Mouse (Mus musculus) left cerebral cortex, adult 9 months (tissue): ENCODE data around the gene Cmtm7.

Experiments
- DNase-seq, 2 experiments: peaks; one replicate each; pipeline ENCODE4 v3.0.0; 2022; ENCODE audit warnings: low spot score in 2 of 2

Gene Cmtm7

DNA sequence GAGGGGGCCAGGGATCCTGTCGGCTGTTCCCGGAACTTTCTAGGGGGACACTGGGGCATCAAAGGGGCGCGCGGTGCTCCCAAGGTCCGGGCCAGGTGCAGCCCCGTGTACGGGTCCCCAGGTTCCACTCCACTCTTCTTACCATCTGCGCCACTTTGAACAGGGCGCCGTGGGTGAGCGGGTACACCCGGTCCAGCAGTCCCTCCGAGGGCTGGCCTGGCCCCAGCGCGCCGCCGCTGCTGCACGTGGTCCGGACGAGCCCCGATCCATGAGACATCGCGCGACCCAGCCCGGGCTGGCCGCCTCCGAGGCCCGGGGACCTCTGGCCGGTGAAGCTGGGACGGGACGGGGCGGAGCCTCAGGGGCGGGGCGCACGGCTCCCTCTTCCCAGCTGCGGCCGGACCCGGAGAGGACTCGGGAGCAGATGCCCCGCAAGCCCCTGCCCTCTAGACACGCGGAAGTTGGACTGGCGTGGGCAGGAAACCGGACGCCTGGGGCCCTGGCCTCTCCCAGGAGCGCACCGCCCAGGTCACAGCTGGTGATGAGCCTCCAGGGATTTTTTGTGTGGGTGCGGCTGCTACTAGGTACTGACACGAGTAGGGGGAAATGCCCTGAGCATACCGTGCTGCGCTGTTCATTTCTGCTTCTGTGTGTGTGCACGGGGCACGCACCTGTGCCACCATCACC lies at the start of gene Cmtm7:
TSS of gene Cmtm7 (minus strand) at position 331 of the 687 bp plus-strand sequence.
- DNase-seq: no peak

DNA sequence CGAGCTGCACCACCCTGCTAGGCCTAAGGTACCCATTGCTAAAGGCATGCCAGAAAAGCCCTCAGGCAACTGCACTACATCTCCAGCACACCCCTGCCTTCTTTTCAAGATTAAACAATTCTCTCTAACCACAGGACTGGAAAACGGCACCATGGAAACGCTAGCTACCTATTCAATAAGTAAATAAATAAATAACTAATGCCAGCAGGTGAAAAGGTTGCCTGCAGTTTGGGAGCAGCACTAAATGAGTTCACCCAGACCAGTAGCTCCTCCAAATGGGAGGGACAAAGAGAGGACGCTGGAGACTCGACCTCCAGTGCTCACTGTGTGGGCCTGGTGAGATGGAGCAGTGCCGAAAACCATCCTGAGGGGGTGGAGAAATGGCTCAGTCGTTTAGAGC lies 48.7 kb upstream of the Cmtm7 start:
- no peak for DNase-seq

DNA sequence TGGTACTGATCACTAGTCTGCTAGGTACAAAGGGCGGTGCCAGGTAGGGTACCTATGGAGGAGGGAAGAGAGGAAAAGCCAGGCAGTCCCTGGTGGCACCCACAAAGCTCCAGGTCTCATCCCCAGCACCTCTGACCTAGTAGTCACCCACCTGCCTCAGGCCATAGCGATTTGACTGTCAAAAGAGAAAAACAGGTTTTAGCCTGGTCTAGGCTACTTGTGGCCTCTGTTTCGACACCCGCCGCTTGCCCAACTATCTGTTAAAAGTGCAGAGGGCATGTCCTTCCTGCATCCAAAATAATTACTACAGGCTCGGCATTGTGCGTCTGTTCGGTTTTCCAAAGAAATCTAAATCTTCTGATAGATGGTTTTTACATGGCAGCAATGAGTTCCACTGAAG lies 48.0 kb upstream of the Cmtm7 start:
- no peak for DNase-seq

DNA sequence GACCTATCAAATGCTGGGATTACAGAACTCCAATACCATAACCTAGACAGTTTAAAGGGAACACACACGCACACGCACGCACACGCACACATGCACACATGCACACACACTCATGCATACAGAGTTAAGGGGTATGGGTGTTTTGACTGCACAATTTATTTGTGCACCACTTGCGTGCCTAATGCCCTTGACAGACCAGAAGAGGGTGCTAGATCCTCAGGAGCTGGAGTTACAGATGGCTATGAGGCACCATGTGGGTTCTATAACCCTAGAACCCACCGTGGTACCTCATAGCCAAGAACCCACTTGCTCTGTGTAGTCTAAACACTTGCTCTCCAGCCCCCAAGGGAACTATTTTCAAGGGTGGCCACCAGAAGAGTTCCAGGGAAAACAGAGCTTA lies 46.7 kb upstream of the Cmtm7 start:
- no peak for DNase-seq

DNA sequence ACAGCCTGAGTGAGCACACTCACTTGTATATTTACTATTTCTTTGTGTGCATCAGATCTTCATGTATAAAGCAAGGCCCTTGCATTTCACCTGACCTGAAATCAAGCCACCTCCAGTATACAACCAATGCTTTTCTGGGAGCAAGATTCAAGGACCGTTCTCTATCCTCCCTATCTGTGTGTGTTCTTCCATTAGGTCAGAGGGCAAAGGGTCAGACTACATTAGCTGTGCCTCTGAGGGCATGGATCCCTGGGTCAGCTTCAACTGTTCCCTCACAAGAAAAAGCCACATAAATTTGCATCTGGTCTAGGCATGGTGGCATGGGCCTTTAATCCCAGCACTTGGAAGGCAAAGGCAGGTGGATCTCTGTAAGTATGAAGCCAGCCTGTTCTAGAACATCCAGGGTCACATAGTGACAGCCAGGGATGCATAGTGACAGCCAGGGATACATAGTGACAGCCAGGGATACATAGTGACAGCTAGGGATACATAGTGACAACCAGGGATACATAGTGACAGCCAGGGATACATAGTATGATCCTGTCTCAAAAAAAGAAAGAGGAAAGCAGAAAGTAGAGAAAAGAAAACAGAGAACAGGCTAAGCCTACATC lies 45.7 kb upstream of the Cmtm7 start:
- DNase-seq: no peak

DNA sequence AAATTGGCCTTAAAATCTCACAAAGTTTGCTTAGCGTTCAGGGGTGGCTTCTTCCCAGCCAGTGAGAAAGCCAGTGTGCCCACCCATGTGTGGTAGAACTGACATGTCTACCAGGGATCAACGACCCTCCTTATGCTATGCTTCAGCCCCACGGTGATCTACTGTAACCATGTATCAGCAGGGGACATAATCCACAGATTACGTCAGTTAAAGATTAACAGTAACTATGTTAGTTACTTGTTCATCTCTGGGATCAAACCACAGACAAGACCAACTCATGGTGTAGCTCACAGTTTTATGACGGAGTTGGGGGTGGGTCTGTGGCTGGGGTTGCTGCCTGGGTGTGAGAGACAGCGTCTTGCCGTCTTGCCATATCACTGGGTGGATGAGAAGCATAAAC lies 42.5 kb upstream of the Cmtm7 start:
- no peak for DNase-seq

DNA sequence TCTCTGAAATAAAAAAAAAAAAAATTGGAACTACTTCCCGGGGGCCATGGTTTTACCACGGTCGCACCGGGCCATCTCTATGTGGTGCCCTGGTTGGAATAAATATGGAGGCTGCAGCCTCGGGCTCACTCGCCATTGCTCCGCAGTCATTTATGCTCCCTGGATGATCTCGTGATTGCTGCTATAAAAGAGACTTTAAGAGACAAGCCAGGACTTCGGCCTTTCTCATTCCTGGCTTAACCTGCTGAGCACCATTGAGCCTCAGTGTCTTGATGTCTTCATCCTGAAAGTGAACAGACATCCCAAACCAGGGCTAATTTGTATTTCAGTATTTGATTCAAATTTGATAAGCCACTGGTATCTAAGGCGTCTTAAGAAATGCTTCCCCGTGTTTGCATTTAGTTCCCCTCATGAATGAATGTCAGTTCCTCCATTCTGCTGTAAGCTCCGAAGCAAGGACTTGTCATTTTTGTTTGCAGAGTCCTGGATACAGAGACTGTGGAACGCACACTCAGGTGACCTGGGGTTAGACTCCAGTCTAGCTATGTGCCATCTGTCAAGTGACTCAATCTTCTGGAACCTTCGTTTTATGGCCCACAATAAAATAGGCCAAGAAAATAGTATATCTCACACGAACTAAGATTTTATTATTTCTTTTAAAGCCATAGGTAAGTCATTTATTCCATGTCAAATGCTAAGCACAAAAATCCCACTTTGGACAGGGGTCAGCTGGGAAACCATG lies 40.1 kb upstream of the Cmtm7 start:
- DNase-seq: no peak

DNA sequence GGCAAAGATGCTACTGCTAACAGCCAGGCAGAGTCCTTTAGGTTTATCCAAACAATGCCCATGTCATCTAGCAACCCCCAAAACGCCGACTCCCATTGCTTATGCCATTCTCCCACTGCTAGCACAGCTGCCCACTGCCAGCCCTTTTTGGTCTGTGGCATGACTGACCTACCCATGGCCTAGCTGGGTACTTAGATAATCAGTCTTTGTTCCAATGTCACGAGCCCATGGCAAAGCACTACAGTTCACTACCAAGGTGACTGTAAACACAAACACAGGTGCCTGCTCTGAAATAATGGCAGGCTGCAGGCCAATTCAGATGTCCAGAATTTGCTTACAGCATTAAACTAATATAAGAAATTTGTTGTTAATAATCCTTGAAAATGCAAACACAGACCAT lies 37.3 kb upstream of the Cmtm7 start:
- no peak for DNase-seq

DNA sequence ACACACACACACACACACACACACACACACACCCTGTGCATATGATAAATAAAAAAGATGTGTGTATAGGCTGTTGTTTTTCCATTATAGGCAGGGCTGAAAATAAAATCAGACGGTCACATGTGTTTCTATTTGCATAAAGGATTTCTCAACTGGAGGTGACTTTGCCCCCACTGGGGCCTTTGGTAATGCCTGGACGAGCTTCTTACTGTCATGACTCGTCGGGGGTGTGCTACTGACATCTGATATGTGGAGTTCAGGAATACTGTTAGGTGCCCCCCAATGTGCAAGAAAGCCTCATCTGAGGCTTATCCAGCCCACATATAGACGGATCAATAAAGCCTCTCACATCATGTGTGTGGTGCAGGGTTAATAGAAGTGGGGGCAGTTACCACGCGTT lies 35.4 kb upstream of the Cmtm7 start:
- DNase-seq: no peak

DNA sequence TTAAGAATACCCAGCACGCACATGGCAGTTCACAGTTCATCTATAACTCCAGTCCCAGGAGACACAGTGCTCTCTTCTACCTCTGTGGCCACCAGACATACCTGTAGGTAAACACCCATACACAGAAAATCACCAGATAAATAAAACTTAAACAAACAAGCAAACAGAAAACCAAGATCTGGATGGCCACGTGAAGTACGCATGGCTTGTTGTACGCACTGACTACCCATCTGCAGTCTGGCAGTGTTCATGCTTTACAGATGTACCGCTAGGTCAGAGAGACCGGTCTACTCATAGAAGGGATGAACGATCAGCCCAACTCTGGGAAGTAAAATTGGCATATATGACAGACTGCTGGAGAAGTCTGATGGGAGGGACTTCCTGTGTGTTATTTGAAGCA lies 34.5 kb upstream of the Cmtm7 start:
- DNase-seq: no peak

DNA sequence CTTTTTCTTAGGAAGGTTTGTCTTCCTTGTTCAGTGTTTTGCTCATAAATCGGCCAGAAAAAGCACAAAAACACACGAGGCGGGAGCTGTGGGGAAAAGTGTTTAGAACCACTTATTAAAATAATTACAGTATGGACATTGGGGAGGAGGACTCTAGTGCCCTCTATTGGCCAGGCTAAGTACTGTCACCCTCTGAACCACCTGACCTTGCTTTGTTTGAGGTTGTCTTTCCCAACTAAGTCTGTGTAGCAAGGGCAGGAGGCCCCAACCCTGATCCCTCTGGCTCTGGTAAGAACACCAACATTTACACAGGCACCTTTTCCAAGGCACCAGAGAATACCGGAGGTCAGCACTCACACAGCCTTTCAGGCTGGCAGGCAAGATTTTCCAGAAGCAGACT lies 33.7 kb upstream of the Cmtm7 start:
- peak in 1 of 2 experiments; percentile 24 for DNase-seq

DNA sequence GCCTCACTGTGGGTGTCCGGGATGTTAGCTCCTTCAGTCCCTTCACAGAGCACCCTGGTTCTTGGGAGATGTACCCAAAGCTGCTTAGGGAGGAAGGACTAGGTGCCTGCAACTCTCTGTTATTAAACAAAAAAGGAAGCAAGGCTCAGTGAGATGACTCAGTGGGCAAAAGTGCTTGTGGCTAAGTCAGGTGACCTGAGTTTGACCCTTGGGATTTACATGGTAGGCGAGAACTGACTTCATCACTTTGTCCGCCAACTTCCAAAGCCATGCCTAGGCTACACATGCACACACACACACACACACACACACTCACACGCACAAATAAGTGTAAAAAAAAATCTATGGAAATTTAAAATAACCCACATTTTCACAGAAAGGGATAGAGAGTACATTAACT lies 30.3 kb upstream of the Cmtm7 start:
- DNase-seq: no peak

DNA sequence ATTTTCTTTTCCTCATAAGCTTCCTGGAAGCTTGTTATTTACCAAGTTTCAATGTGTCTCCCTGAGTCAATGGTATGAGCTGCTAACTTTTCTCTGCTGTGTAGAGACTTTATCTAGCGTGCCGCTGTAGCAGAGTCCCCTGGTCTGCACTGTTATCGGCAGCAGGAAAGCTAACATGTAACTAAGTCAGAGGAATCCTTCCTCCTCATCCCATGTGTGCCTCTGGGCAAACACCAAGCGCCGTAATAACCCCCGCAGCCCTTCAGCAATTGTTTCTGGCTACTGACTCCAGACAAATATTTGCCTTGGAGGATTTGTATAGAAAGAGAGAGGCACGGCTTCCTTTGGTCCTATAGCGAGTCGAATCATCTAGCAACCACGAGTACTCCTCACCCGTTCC lies 29.2 kb upstream of the Cmtm7 start:
- DNase-seq: no peak

DNA sequence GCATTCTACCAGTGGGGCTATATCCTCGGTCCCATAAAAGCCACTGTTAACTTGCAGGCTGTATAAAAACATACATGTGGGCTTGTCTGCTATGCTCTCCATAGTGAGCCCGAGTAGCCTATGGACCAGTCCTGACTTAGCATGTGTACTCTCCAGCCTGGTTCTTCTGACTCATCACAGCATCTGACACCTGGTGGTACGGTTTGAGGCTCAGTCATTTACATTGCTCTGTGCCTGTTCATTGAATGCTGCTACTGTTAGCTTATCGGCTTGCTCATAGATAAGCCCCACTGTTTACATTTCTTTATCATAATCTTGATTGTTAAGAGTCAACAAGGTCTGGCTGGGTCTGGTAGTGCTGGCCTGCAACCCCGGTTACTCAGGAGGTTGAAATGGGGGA lies 27.0 kb upstream of the Cmtm7 start:
- DNase-seq: no peak

DNA sequence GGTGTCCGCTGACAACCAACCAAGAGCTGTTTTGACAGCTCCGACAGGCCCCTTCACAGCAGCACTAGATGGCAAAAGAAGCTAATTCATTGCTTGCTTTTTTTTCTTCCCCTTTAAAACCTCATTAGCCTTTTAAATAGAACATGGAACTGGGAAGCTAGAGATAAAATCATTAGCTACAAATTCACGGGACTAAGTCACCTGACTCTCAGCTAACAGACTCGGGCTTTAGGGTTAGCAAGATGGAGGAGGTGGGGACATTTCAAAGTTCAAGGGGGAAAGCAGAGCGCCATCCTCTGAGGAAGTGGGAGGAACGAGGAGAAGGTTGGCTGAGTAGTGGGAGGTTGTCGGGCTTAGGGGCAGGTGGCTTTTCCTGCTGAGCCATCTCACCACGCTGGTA lies 25.6 kb upstream of the Cmtm7 start:
- DNase-seq: no peak

DNA sequence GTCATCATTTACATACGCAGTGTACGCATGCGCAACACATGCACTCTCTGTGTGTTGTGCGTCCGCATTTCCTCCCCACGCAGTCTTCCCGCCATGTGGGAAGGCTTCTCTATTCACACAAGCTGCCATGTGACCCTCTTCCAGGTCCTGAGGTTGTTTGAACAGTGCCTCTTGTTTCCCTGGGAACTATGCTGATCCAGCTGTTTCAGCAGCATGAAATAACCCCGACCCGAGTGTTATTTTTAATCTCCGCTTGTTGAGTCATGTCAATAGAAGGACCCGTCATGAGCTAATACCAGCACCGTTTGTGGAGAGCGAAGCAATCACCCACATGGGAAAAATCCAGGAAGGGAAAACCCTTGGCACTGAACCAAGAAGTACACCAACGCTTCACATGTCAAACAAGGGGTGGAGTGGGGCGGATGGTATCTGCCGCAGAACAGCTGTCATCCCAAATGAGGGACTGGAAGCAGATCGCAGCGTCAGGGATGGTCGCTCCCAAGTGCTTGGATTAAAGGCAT lies 23.6 kb upstream of the Cmtm7 start:
- peak; percentile 52 for DNase-seq

DNA sequence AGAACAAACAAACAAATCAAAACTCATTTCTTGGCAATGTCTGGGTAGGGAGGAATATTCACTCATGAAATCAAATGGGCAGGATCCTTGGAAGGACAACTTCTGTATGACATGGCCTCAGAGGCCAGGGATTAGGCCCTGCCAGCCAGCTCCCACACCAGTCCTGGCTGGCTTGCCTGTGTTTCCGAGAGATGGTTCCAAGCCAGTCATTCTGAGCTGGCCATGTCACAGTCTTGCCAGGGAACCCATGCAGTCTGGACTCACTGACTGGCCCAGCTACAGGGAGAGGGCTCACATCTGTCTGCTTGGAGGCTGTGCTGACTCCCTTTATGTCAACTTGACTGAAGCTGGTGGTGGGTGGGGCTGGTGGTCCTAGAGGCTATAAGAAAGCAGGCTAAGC lies 20.5 kb upstream of the Cmtm7 start:
- DNase-seq: no peak

DNA sequence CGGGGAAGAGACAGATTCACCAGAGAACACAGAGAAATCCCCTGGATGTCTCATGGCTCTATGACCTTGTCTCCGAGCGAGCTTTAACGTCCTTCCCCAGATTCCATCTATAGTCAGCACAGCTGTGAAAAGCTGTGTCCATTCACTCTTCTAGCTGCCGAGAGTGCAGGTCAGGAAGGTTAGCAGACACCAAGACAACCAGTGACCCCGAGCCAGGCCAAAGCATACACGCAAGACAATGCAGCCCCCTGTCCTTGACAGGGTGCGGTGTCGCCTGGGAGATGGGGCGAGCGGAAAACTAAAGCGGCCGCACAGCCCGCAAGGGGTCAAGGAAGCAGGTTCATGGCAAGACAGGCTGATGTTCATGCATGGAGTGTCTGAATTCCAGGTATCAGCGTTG lies 19.6 kb upstream of the Cmtm7 start:
- no peak for DNase-seq

DNA sequence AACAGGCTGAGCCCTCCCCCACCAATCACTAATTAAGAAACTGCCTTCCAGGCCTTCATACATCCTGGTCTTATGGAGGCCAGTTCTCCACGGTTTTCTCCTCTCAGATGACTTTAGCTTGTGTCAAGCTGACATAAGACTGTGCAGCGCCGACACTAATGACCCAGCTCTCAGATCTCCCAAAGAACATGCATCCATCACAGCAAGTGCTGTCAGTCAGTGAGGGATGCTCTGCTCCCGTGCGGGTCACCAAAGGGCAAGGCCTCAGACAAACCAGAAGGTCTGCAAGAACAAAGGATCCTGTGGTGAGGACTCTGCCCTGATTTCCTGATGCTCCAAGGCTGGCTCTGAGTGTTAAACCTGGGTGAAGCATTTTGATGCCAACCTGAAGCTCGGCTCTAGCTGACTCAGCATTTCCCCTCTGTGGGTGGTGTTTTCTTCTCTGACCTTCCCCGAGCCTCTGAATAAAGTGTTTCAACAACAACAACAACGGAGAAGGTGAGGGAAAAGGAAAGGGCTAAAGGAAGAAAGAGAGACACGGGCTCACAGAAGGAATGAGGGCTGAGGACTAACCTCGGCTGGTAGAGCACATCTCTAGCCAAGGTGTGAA lies 17.9 kb upstream of the Cmtm7 start:
- DNase-seq: no peak

DNA sequence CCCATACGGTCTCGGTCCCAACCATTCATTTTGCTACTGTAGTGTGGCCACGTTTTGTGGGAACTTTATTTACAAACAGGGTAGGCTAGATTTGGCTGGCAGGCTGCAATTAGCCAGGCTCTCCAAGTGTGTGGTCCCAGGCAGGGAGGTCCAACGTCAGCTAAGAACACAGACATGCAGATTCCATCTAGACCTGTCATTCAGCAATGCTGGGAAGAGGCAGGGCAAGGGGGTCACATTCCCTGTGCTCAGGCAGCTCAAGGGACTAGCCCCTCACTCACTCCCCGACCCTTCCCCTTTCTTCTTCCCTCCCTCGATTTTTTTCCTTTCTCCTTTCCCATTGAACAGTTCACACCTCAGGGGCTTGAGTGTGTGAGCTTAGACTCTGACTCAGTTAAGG lies 17.2 kb upstream of the Cmtm7 start:
- no peak for DNase-seq

DNA sequence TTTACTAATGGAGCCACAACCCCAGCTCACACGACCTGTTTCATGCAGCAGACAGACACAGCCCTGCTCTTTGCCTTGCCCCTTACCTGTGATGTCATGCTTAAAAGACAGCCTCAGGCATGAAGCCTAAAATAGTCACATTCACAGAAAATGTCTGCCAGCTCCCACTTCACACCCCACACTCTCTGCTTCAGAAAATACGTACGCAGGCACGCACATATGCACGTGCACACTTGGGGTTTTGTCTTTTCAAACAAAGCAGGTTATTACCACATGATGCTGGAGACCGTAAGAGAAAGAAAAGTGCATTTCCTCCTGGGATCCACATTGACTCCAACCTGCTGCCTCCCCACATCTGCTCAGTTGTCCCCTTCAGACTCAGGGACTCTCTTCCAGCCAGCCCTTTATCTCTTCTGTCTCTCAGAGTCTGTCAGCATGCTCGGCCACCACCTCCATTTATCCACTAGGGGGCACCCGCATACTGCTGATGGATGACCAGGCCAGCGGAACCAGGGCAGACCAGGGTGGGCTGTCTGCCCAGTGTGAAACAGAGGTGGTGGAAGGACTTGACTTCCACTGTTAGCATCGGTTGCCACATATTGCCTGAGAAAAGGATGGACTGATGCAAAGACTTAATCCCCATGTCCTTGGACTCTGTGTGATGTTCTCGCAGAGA lies 15.8 kb upstream of the Cmtm7 start:
- peak in 1 of 2 experiments; percentile 90 for DNase-seq

DNA sequence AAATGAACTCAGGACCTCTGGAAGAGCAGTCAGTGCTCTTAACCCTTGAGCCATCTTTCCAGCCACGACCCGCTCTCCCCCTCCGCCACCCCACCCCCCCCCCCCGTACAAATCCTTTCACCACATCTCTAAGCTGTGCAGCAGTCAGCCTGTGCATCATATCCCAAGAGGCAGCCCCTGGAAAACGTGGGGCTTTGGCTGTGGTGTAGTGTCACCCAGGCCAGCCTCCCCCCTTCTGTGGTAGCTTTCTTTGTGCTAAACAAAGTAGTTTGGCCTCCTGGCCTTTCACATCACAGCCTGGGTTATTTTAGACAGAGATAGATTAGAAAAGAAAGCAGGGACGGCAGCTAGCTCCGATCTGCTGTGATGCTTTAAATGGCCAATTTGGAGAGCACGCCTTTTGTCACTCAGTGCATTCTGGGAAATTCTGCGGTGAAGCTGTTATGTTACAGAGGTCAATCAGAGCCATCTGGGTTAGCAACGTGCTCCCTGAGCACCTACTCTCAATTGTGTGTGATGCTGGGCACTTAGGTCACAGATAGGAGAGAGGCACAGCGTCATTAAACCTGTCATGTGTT lies 14.9 kb upstream of the Cmtm7 start:
- no peak for DNase-seq
